Mouse (Mus musculus) megakaryocyte-erythroid progenitor cell, adult 5-6 weeks (primary cell): ENCODE measurements around the gene Fpgs. TPM values are rescaled to one million over a fixed set of nuclear protein-coding genes. Genes with fewer than 3 reads are reported as not detected.

Experiments
- ATAC-seq: replicated peaks from 2 replicates; pipeline ENCODE4 v1.8.0; 2016; ENCODE audit warnings: mild to moderate bottlenecking, inconsistent platforms; ENCODE audit not compliant: severe bottlenecking, poor library complexity, low FRiP score, low TSS enrichment
- total RNA-seq, 2 experiments: library from RNA; stranded (forward) in 1 of 2; stranded (reverse) in 1 of 2; fragments of 200-1000, 215-1000 nt in 1 of 2; fragments of >200 nt in 1 of 2; fragmentation: Nextera tagmentation in 1 of 2; gene quantifications; 2 replicates each; pipeline ENCODE4 v1.2.3; 2014 to 2017

Fpgs gene
- total RNA-seq, 2 experiments from 2014 or later, result 66.1 to 96.1 TPM

GRCm38 (mm10) chr2:32676821-32677220 is 27.1 kb downstream of the Fpgs start:
- ATAC-seq, result no peak

- ATAC-seq, result no peak
These were observed 30.6 kb downstream of the Fpgs start for GRCm38 (mm10) chr2:32673176-32673917.

DNA sequence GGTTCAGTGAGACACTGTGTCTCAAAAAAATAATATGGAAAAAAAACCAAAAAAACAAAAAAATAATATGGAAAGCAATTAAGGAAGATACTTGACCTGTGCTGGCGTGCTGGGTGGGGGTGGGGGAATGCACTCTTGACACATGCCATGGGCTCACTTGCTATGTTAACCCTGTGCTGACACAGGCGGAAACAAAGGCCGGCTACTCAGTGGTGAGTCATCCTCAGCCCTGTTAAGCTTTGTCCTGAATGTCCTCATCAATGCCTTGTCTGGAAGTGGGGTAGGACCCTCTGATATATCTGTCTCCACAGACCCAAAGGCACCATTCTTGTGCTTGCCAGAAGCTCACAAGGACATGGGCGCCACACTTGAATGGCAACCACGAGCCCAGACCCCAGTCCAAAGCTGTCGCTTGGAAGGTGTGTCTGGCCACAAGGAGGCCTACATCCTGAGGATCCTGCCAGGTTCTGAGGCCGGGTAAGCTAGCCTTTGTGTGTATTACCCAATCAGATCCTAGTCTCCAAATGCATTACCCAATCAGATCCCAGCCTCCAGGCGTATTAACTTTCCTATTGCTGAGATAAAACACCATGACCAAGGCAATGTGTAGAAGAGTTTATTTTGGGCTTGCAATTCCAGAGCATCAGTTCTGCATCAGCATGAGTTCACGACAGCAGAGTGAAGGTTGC is 31.9 kb downstream of the Fpgs start:
- no peak for ATAC-seq

GRCm38 (mm10) chr2:32671147-32671546 is 32.8 kb downstream of the Fpgs start:
- no peak for ATAC-seq

- peak; percentile 46 for ATAC-seq
These were observed 34.1 kb downstream of the Fpgs start for GRCm38 (mm10) chr2:32669876-32670275.

DNA sequence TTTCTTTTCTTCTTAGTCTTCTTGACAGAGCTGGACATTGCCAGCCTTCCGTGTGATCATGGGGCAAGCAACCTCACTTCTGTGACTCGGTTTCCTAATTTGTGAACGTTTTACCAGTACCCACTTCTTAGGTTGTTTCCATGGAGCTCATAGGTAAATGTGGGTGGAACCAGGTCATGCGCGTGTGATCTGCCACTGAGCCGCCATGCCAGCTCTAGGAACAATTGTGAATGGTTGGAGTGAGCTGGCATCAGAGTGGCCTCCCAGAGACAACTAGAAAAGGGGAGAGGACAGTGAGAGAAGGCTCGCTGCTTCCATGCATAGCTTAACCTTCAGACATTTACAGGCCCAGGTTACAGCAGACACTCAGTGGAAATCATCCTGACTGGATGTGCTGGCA is 35.8 kb downstream of the Fpgs start:
- no peak for ATAC-seq

DNA sequence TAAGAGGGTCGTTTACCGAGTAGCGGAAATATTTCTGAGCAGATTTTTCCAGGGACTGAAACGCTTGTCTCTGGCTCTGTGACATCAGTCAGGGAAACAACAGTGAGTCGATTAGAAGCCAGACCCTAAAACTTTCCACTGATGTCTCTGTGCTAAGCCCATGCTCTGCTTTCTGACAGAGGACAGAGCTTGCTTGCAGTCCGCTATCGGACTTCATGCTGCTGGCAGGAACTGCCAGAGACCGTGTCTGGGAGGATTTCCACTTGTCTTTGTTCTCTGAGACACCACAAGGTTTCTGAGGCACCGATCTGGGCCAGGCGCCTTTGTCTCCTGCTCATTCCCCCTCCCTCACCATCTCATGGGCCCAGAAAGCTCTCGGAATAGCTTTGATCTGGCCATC is 36.2 kb downstream of the Fpgs start:
- ATAC-seq, result no peak

GRCm38 (mm10) chr2:32665853-32666252 is 38.1 kb downstream of the Fpgs start:
- ATAC-seq, result no peak

- ATAC-seq, result no peak
These were observed 38.6 kb downstream of the Fpgs start for GRCm38 (mm10) chr2:32665345-32665744.

GRCm38 (mm10) chr2:32662291-32662690 is 41.7 kb downstream of the Fpgs start:
- no peak for ATAC-seq

DNA sequence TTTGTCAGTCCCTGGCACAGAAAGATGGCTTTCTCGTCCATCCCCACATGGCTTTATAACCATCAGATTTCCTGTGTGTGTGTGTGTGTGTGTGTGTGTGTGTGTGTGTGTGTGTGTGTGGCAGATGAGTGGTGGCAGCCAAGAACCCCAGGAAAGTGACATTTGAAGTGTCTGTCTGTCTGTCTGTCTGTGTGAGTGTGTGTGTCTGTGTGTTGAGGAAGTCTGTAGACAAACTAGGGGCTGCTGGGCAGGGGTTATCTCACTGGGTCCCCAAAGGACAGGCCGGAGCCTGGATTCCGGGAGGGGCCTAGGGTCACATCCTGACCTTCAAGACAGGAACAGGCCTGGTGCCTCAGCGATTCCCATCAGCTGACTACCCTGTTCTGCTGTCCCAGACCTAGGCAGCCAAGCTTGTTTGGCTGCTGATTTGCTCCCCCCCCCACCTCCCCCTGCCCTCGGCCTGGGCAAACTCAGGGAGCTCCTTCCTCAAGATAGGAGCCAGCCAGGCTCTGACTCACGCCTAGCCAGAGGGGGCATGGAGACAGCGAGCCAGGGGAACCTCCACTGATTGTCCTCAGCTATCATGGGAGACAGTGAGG is 42.3 kb downstream of the Fpgs start:
- ATAC-seq, result 0 out of 2 replicates have a peak, but pooled peaks have one; percentile 27

- peak; percentile 53 for ATAC-seq
These were observed 45.1 kb downstream of the Fpgs start for GRCm38 (mm10) chr2:32658873-32659272.

- ATAC-seq, result no peak
These were observed 48.1 kb downstream of the Fpgs start for GRCm38 (mm10) chr2:32655826-32656225.

DNA sequence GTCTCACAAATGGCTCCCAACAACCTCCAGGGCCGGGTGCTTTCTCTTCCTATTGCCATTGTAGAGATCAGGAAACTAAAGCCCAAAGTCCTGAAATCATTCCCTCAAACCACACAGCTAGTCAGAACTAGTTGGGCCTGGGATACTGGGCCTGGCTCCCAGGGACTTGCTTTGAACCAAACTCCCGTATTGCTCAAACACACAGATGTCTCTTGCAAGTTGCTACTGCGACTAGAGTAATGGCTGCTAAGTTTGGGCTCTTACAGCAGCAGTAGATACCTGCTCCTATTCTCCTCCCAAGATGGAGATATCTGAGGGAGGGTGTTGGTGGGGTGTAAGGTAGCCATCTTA is 48.6 kb downstream of the Fpgs start:
- no peak for ATAC-seq

DNA sequence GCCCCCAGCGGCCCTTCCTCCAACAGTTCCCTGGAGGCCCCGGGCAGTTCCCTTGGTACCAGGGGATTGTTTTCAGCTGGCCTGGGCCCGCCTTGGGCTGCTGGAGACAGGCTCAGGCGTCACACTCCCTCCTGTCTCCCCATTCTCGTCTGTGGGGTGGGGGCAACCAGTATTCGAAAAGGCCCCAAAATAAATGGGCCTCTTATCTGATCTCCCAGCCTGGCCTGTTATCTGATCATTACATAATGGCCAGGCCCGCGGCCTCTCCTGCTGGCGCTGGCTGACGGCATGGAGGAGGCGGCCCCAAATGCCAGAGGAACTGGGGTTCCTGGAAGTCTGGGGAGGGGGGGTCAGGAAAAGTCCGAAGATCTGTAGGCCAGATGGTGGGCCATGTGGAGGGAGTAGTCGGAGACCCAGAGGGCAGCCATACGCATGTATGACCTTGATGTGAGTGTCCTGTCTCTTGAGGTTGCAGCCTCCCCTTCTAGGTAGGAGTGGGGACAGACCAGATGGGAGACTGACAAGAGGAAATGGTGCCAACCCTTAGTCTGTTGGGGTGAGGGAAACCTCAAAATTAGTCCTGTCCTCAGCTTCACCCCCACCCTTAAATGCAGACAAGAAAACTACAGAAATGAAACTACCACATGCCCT is 49.1 kb downstream of the Fpgs start:
- ATAC-seq, result peak; percentile 39

DNA sequence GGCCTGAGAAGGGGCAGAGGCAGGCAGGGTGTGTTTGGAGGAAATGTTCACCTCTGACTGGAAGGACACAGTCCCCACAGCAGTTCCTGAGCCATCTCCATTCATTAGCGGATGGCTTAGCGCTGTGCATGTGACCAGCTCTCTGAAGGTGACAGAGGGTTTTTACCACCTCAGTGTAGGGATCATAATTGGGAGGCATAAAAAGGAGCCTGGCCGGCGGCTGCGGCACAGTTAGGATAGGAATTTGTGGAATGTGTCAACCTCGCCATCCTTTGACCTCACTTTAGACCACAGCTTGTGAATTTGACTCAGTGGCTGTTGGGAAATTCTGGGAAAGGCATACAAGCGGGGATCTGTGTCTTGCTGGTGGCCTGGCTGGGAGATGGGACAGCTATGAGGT is 50.2 kb downstream of the Fpgs start:
- ATAC-seq, result no peak

DNA sequence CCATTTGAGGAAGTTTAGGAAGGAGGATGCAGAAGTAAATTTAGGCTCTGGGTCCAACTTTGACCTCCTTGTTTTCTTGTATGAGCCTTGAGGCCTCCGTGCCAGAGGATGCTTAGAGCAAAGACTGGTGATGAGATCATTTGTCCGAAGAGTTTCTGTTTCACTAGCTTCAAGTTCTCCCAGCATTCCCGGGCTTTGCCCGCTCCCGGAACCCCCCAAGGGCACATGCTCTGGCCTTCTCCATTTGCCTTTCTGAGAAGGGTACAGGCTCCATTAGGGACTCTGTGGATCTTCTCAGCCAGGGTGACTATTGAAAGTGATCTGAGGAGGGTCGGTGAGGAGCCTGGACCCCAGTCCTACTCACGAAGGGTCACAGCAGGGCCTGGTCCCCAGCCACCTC is 56.6 kb downstream of the Fpgs start:
- no peak for ATAC-seq

DNA sequence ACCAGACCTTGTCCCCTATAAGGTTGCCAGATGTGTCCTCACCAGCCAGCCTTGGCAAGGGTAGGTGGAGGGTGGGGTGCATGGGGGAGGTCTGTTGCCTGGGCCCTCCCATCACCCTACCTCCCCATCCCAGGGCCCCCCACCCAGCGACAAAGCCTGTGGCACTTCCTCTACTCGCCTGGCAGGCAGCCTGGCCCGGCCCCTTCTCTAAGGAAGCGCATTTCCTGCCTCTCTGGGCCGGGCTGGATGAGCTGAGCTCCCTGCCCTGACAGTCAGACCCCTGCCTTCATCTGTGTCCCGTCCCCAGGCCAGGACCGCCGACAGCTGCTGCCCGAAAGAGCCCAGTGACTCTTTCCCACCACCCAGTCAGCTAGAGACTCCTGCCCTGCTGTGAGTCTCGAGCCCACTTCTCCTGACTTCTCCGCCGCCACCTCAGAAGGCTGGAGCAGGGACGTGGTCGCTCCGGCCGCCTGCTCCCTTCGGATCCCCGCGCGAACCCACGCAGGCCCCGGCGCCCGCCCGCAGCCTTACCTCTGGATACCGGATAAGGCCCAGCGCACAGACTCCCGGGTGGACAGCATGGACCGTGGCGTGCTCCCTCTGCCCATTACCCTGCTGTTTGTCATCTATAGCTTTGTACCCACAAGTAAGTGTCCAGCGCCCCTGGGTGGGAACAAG is 57.4 kb downstream of the Fpgs start, which contains the start of gene Eng:
Gene Eng (plus strand): TSS at position 217 of the 678 bp plus-strand sequence.
- ATAC-seq, result peak; percentile 43

GRCm38 (mm10) chr2:32645647-32646046 is 58.3 kb downstream of the Fpgs start:
- ATAC-seq, result peak; percentile 34
